ENCODE assay signal across 8 mouse cellular contexts in the genomic region with DNA sequence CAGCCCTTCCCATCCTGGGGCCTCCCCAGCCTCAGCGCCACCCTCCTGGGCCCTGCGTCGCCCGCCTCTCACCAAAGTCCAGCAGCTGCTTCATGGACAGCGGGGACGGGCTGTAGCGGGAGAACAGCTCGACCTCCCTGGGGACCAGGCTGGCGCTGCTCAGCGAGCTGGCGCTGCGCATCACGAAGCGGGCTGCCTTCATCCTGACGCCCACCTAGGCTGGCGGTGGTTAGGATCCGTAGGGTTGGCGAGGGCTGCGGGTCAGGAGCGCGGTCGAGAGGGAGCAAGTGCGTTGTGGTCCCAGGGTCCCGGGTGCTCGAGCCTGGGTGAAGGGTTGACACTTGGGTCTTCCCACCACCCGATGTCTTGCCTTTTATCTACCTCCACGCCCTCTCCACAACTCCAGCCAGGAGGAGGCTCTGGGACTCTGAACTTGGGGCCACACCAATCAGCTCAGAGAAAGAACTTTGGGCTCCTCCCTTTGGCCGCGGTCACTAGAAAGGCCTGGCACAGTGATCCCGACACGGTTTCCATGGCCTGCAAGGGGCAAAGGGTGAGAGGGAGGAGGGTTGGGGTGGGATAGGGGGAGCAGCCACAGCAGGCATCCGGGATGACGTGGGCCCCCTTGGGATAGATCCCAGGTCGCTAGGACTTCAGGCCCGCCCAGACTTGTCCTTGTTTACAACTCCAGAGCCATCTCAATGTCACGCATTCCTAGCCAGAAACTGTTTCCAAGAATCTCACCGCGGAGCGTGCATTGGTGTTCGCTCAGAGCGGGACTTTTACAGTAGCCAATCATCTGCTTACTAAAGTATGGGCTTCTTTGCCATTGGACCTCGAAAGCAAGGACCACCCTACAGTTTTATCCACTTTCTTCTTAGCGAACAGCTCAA. TPM values are rescaled to one million over a fixed set of nuclear protein-coding genes. Genes with fewer than 3 reads are reported as not detected.
DNase-seq lines count a peak whose midpoint lies in the region; ATAC-seq and TF ChIP-seq lines count a peak whose summit lies in the region.

Pdk4 (minus strand) TSS at position 349 of the 893 bp plus-strand sequence.

- H3K4me3 ChIP-seq in E14TG2a.4 (replicated peaks; ENCODE audit: low read length), result peak within 1 kb of the TSS; percentile 85
- peak within 1 kb of the TSS; percentile 44 for H3K4me3 ChIP-seq in forebrain, embryonic 14.5 days (ENCODE audit: low read depth, low read length)
- peak within 1 kb of the TSS; percentile 67 for H3K4me3 ChIP-seq in heart, embryonic 16.5 days (ENCODE audit: low read length)
- H3K4me3 ChIP-seq in liver, embryonic 11.5 days (ENCODE audit: low read depth, low read length), result peak within 1 kb of the TSS; percentile 48
- H3K4me3 ChIP-seq in neural tube, embryonic 12.5 days, result peak within 1 kb of the TSS; percentile 47

- H3K9me3 ChIP-seq in E14TG2a.4 (ENCODE audit: low read length), result peaks cover 7% of the 10 kb centered on the region
- H3K9me3 ChIP-seq in forebrain, embryonic 14.5 days (replicated peaks; ENCODE audit: control insufficient read depth, low read length), result no peaks in the 10 kb centered on the region
- no peaks in the 10 kb centered on the region for H3K9me3 ChIP-seq in heart, embryonic 16.5 days (replicated peaks; ENCODE audit: control insufficient read depth, low read length)
- no peaks in the 10 kb centered on the region for H3K9me3 ChIP-seq in liver, embryonic 11.5 days (ENCODE audit: control insufficient read depth, low read length)
- no peaks in the 10 kb centered on the region for H3K9me3 ChIP-seq in neural tube, embryonic 12.5 days

- ATAC-seq in forebrain, embryonic 14.5 days, result peak; percentile 94
- peak; percentile 96 for ATAC-seq in heart, embryonic 16.5 days (replicated peaks; ENCODE audit: extremely low read depth, insufficient read depth, low FRiP score)
- peak; percentile 86 for ATAC-seq in liver, embryonic 11.5 days (replicated peaks; ENCODE audit: low FRiP score)
- ATAC-seq in neural tube, embryonic 12.5 days (ENCODE audit: low FRiP score, low read depth), result peak; percentile 91

- peaks cover 23% of the 10 kb centered on the region for H3K36me3 ChIP-seq in E14TG2a.4 (ENCODE audit: insufficient read depth, low read length)
- no peaks in the 10 kb centered on the region for H3K36me3 ChIP-seq in forebrain, embryonic 14.5 days (ENCODE audit: control insufficient read depth, insufficient read depth, low read length)
- peaks cover 12% of the 10 kb centered on the region for H3K36me3 ChIP-seq in heart, embryonic 16.5 days (ENCODE audit: control insufficient read depth, insufficient read depth)
- no peaks in the 10 kb centered on the region for H3K36me3 ChIP-seq in liver, embryonic 11.5 days (ENCODE audit: control insufficient read depth, insufficient read depth, low read length)
- no peaks in the 10 kb centered on the region for H3K36me3 ChIP-seq in neural tube, embryonic 12.5 days

- no peaks in the 10 kb centered on the region for H3K27me3 ChIP-seq in E14TG2a.4 (ENCODE audit: insufficient read depth, low read length)
- H3K27me3 ChIP-seq in forebrain, embryonic 14.5 days (replicated peaks; ENCODE audit: control insufficient read depth, insufficient read depth, low read length), result no peaks in the 10 kb centered on the region
- H3K27me3 ChIP-seq in heart, embryonic 16.5 days (ENCODE audit: control insufficient read depth, insufficient read depth, low read length), result no peaks in the 10 kb centered on the region
- no peaks in the 10 kb centered on the region for H3K27me3 ChIP-seq in liver, embryonic 11.5 days (replicated peaks; ENCODE audit: control insufficient read depth, insufficient read depth, low read length)
- no peaks in the 10 kb centered on the region for H3K27me3 ChIP-seq in neural tube, embryonic 12.5 days (replicated peaks)

- H3K4me2 ChIP-seq in forebrain, embryonic 14.5 days (ENCODE audit: low read length), result peak within 1 kb of the TSS; percentile 96
- H3K4me2 ChIP-seq in heart, embryonic 16.5 days (ENCODE audit: low read depth, low read length), result peak within 1 kb of the TSS; percentile 79
- H3K4me2 ChIP-seq in liver, embryonic 11.5 days, result peak within 1 kb of the TSS; percentile 80
- peak within 1 kb of the TSS; percentile 97 for H3K4me2 ChIP-seq in neural tube, embryonic 12.5 days (replicated peaks)

- no peak within 1 kb of the TSS for H3K27ac ChIP-seq in forebrain, embryonic 14.5 days (ENCODE audit: low read depth, low read length)
- H3K27ac ChIP-seq in heart, embryonic 16.5 days (ENCODE audit: low read length), result peak within 1 kb of the TSS; percentile 95
- H3K27ac ChIP-seq in liver, embryonic 11.5 days (ENCODE audit: low read depth, low read length), result no peak within 1 kb of the TSS
- H3K27ac ChIP-seq in neural tube, embryonic 12.5 days, result no peak within 1 kb of the TSS

- WGBS in forebrain, embryonic 14.5 days, result under 1% methylated on average over 39 of the region's 43 CpGs
- WGBS in heart, embryonic 16.5 days, result 1% methylated on average over 43 of the region's 43 CpGs
- 1% methylated on average over 43 of the region's 43 CpGs for WGBS in liver, embryonic 11.5 days
- WGBS in neural tube, embryonic 12.5 days, result 2% methylated on average over 43 of the region's 43 CpGs

- H3K9ac ChIP-seq in forebrain, embryonic 14.5 days (ENCODE audit: low read length), result peak within 1 kb of the TSS; percentile 61
- H3K9ac ChIP-seq in heart, embryonic 16.5 days (ENCODE audit: low read length), result peak within 1 kb of the TSS; percentile 82
- peak within 1 kb of the TSS; percentile 35; the same call in 1 of the 2 replicates for H3K9ac ChIP-seq in liver, embryonic 11.5 days (ENCODE audit: low read depth, low read length)
- H3K9ac ChIP-seq in neural tube, embryonic 12.5 days, result peak within 1 kb of the TSS; percentile 40

- TF ChIP-seq CTCF in E14TG2a.4 (conservative IDR thresholded peaks at IDR 0.05; ENCODE audit: low read length), result no peak

- peaks cover 28% of the 10 kb centered on the region for H3K4me1 ChIP-seq in E14TG2a.4 (replicated peaks; ENCODE audit: low read depth, low read length)
- peaks cover 8% of the 10 kb centered on the region; the same call in 1 of the 2 replicates for H3K4me1 ChIP-seq in forebrain, embryonic 14.5 days (ENCODE audit: control insufficient read depth, insufficient read depth, low read length)
- H3K4me1 ChIP-seq in heart, embryonic 16.5 days (ENCODE audit: control insufficient read depth, insufficient read depth, low read length), result peaks cover 5% of the 10 kb centered on the region
- no peaks in the 10 kb centered on the region for H3K4me1 ChIP-seq in liver, embryonic 11.5 days (replicated peaks; ENCODE audit: control insufficient read depth, insufficient read depth, low read length)
- H3K4me1 ChIP-seq in neural tube, embryonic 12.5 days, result peaks cover 9% of the 10 kb centered on the region

- DNase-seq in cerebellum, adult 11 months, result peak; percentile 11
- peak; percentile 86 for DNase-seq in forebrain, embryonic 14.5 days (ENCODE audit: low spot score)
- peak; percentile 96 to 99 for DNase-seq in kidney, postnatal 25 days
- peak; percentile 57 for DNase-seq in liver, embryonic 11.5 days (ENCODE audit: low spot score)
- DNase-seq in thymus, postnatal 25 days, result peak; percentile 1

RNA-seq across cellular contexts. Expression of gene Pdk4, which starts in this region (rescaled TPM):
- 1.2 and 2.7 TPM in 2 replicates for polyA plus RNA-seq in forebrain, embryonic 14.5 days (2014; fragmentation: Nextera tagmentation; extraction: Ambion mirVana)
- polyA plus RNA-seq in heart, embryonic 16.5 days (2015; fragmentation: Nextera tagmentation; extraction: Ambion mirVana), result 29.5 and 35.1 TPM in 2 replicates
- polyA plus RNA-seq in liver, embryonic 11.5 days (2014; fragmentation: Nextera tagmentation; extraction: Ambion mirVana), result 2.1 and 2.4 TPM in 2 replicates
- 0.59 and 0.72 TPM in 2 replicates for polyA plus RNA-seq in neural tube, embryonic 12.5 days (2016; fragmentation: Nextera tagmentation; extraction: Ambion mirVana)

Comparison
In these comparisons a context has a peak if more than half of its experiments do, and no peak if none do; other contexts are left out.
1. Peak in ATAC-seq, H3K4me3 ChIP-seq, H3K9ac ChIP-seq and H3K4me2 ChIP-seq in neural tube, embryonic 12.5 days; RNA of the gene not detected or under 1 TPM.
2. DNase-seq: peak in every context shown above with its lines; median percentile 98 in kidney, postnatal 25 days; 86 in forebrain, embryonic 14.5 days; 57 in liver, embryonic 11.5 days; 11 in cerebellum, adult 11 months; 1 in thymus, postnatal 25 days.